Mouse (Mus musculus) liver, adult 2 months (tissue): ENCODE measurements around the gene Ccdc84.

Source experiments
- CTCF ChIP-seq: fragments of 200-500 bp; IDR thresholded peaks from 2 replicates; pipeline ENCODE4 v1.5.1; 2011; ENCODE audit warnings: low read depth, low read length, control low read depth
- POLR2A ChIP-seq: fragments of 200-500 bp; IDR thresholded peaks from 2 replicates; pipeline ENCODE4 v1.6.1; 2011; ENCODE audit warnings: low read length, control low read depth; ENCODE audit not compliant: insufficient read depth; ENCODE audit errors: extremely low read depth

DNA sequence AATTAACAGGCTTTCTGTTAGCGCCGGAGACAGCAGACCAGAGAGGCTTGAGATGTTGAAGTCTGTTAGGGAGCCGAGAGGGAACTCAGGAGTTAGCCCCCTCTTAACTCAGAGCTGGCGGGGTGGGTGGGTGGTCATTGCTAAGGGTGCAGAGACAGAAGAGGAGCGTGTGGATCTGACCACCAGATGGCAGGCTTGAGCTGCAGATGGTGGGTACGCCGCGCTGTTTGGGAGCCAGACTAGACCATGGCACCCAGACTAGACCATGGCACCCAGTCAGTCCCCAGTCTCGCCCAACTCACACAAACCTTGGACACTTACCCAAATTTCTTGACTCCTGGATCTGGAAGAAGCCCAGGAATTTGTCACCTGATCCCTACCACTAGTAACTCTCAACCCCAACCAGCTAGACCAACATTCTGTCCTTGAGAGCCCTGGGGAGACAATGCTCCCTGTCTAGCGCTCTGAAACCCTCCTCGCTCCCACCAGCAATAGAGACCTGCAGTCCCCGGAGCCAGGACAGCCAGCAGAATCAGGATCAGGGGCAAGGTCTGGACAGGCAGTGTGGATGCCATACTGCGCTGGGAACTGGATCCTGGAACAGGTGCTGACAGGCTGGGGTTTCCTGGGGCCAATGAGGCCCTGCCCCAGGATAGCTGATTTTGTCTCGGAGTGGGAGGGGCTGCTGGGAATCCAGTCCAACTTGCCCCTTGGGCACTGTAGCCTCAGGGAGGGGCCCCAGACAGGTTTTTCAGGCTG is 35.9 kb upstream of the Ccdc84 start:
- no peak for TF ChIP-seq POLR2A
- peak; percentile 99 for TF ChIP-seq CTCF
